Mouse (Mus musculus): ENCODE data around the gene Prg2.
A peak's percentile ranks its signal among the peaks of the same experiment; 100 is the strongest.

The Prg2 gene

GRCm38 (mm10) chr2:84962906-84963507 is 17.3 kb upstream of the Prg2 start:
- DNase-seq: no peak

- DNase-seq: peak; percentile 16
Observed at GRCm38 (mm10) chr2:84964111-84964801, 16.0 kb upstream of the Prg2 start.

GRCm38 (mm10) chr2:84967318-84967991 is 12.8 kb upstream of the Prg2 start:
- no peak for DNase-seq

- DNase-seq: no peak
Observed at GRCm38 (mm10) chr2:84975580-84975979, 4.7 kb upstream of the Prg2 start.

- no peak for DNase-seq
Observed at GRCm38 (mm10) chr2:84987930-84988329, 7.7 kb downstream of the Prg2 start, which contains the start of gene Prg3. TSS of gene Prg3 (plus strand) at chr2:84988215.

GRCm38 (mm10) chr2:84996376-84996775 is 16.1 kb downstream of the Prg2 start:
- no peak for DNase-seq

- DNase-seq: no peak
Observed at GRCm38 (mm10) chr2:84999486-85000181, 19.4 kb downstream of the Prg2 start.

- DNase-seq: no peak
Observed at GRCm38 (mm10) chr2:85001497-85001896, 21.2 kb downstream of the Prg2 start.

GRCm38 (mm10) chr2:85002575-85002974 is 22.3 kb downstream of the Prg2 start:
- no peak for DNase-seq

- DNase-seq: no peak
Observed at GRCm38 (mm10) chr2:85004341-85004740, 24.1 kb downstream of the Prg2 start.

GRCm38 (mm10) chr2:85006600-85006999 is 26.3 kb downstream of the Prg2 start:
- no peak for DNase-seq

- DNase-seq: peak; percentile 36
Observed at GRCm38 (mm10) chr2:85007729-85008128, 27.5 kb downstream of the Prg2 start.

- DNase-seq: no peak
Observed at GRCm38 (mm10) chr2:85009212-85009611, 29.0 kb downstream of the Prg2 start.

GRCm38 (mm10) chr2:85011906-85012604 is 31.8 kb downstream of the Prg2 start:
- no peak for DNase-seq

- no peak for DNase-seq
Observed at GRCm38 (mm10) chr2:85012679-85013078, 32.4 kb downstream of the Prg2 start.

GRCm38 (mm10) chr2:85013826-85014587 is 33.7 kb downstream of the Prg2 start:
- DNase-seq: no peak

GRCm38 (mm10) chr2:85014588-85014982 is 34.3 kb downstream of the Prg2 start:
- DNase-seq: no peak

- no peak for DNase-seq
Observed at GRCm38 (mm10) chr2:85022043-85022442, 41.8 kb downstream of the Prg2 start.

- no peak for DNase-seq
Observed at GRCm38 (mm10) chr2:85026178-85026577, 45.9 kb downstream of the Prg2 start.

GRCm38 (mm10) chr2:85027281-85027680 is 47.0 kb downstream of the Prg2 start:
- no peak for DNase-seq

- no peak for DNase-seq
Observed at GRCm38 (mm10) chr2:85029897-85030296, 49.6 kb downstream of the Prg2 start.

GRCm38 (mm10) chr2:85030989-85031388 is 50.7 kb downstream of the Prg2 start:
- no peak for DNase-seq

All from thymus, postnatal 14 days (tissue).